Mouse (Mus musculus) hindbrain, embryonic 13.5 days (tissue): Measurements from ENCODE around the gene Acsm4. TPM values are rescaled to one million over a fixed set of nuclear protein-coding genes. Genes with fewer than 3 reads are reported as not detected.
"Not testable (repeated sequence)": the region's sequence is repeated elsewhere in the genome, so short reads cannot be mapped to it uniquely, and the experiment has no call there.

Experiments
- ATAC-seq: fragments of 200-750 bp; cut with Nextera tagmentation; 2 replicates; pipeline ENCODE4 v1.8.0; 2017; ENCODE audit warnings: moderate TSS enrichment; ENCODE audit not compliant: low FRiP score
- H3K27ac ChIP-seq: fragments of 300-500 bp; sonication (generic); 2 replicates; pipeline ENCODE4 v1.5.1; 2015; ENCODE audit warnings: inconsistent platforms, mild to moderate bottlenecking, moderate library complexity
- H3K27me3 ChIP-seq: fragments of 300-500 bp; sonication (generic); 2 replicates; pipeline ENCODE4 v1.6.1; 2015; ENCODE audit warnings: mild to moderate bottlenecking, inconsistent platforms
- H3K36me3 ChIP-seq: fragments of 300-500 bp; sonication (generic); 2 replicates; pipeline ENCODE4 v1.6.1; 2015; ENCODE audit warnings: mild to moderate bottlenecking, inconsistent platforms
- H3K4me1 ChIP-seq: fragments of 300-500 bp; sonication (generic); replicated peaks from 2 replicates; pipeline ENCODE4 v1.6.1; 2015; ENCODE audit warnings: inconsistent platforms
- H3K4me2 ChIP-seq: fragments of 300-500 bp; sonication (generic); 2 replicates; pipeline ENCODE4 v1.6.1; 2015; ENCODE audit warnings: inconsistent platforms, mild to moderate bottlenecking, moderate library complexity
- H3K4me3 ChIP-seq: fragments of 300-500 bp; sonication (generic); 2 replicates; pipeline ENCODE4 v1.5.1; 2015; ENCODE audit warnings: mild to moderate bottlenecking, inconsistent platforms
- H3K9ac ChIP-seq: fragments of 300-500 bp; sonication (generic); 2 replicates; pipeline ENCODE4 v1.6.1; 2015; ENCODE audit warnings: mild to moderate bottlenecking, inconsistent platforms
- H3K9me3 ChIP-seq: fragments of 300-500 bp; sonication (generic); 2 replicates; pipeline ENCODE4 v1.6.1; 2016; ENCODE audit warnings: inconsistent platforms
- WGBS: fragments of 180-500 bp; shearing (Covaris S2); methylation state at CpG from one replicate; pipeline ENCODE4 v1.1.7; 2015; 5-methylcytosine and 5-hydroxymethylcytosine counted together
- polyA plus RNA-seq: library from polyadenylated mRNA; unstranded; fragments of >200 nt; fragmentation: Nextera tagmentation; extraction: Ambion mirVana; gene quantifications from 2 replicates; pipeline ENCODE4 v1.2.1, GENCODE M21; 2015

Acsm4 gene
- polyA plus RNA-seq, 1 experiment from 2014 or later, result not detected

- Histone ChIP-seq H3K4me3 (no peak overlapping the region), H3K9me3 (no peaks in the 10 kb centered on the region), H3K4me1 (no peaks in the 10 kb centered on the region), H3K27me3 (no peaks in the 10 kb centered on the region), H3K36me3 (no peaks in the 10 kb centered on the region), H3K27ac (no peak overlapping the region), H3K4me2 (no peak overlapping the region), H3K9ac (no peak overlapping the region)
- ATAC-seq, result no peak
- 98% methylated on average over 2 of the region's 2 CpGs for WGBS
Observed at GRCm38 (mm10) chr7:119727621-119728020, 37.8 kb downstream of the Acsm4 start.

- WGBS, result 75% methylated on average over 4 of the region's 4 CpGs
- H3K4me1 ChIP-seq, H3K27me3 ChIP-seq, H3K9ac ChIP-seq, H3K9me3 ChIP-seq, H3K4me3 ChIP-seq, ATAC-seq, H3K36me3 ChIP-seq, H3K4me2 ChIP-seq, H3K27ac ChIP-seq: not testable (repeated sequence)
Observed at GRCm38 (mm10) chr7:119731262-119731661, 41.4 kb downstream of the Acsm4 start.

GRCm38 (mm10) chr7:119738877-119739276 lies 49.1 kb downstream of the Acsm4 start:
- no peaks in the 10 kb centered on the region for H3K4me1 ChIP-seq
- no peaks in the 10 kb centered on the region for H3K36me3 ChIP-seq
- no peak overlapping the region for H3K4me2 ChIP-seq
- H3K9ac ChIP-seq, result no peak overlapping the region
- ATAC-seq, result no peak
- no peak overlapping the region for H3K4me3 ChIP-seq
- H3K9me3 ChIP-seq, result no peaks in the 10 kb centered on the region
- 71% methylated on average over 2 of the region's 2 CpGs for WGBS
- H3K27me3 ChIP-seq, result 0 out of 2 replicates have a peak, but pooled peaks cover 4% of the 10 kb centered on the region
- no peak overlapping the region for H3K27ac ChIP-seq

- H3K9me3 ChIP-seq, H3K4me1 ChIP-seq, H3K36me3 ChIP-seq, H3K27ac ChIP-seq, H3K27me3 ChIP-seq: not testable (repeated sequence)
- peak; percentile 74 for ATAC-seq
- Histone ChIP-seq H3K9ac (peak overlapping the region; percentile 58; the same call in 1 of the 2 replicates), H3K4me2 (peak overlapping the region; percentile 50), H3K4me3 (peak overlapping the region; percentile 38)
- 3% methylated on average over 28 of the region's 44 CpGs for WGBS
Observed at GRCm38 (mm10) chr7:119739798-119740468, 50.1 kb downstream of the Acsm4 start.

- Histone ChIP-seq H3K27me3 (0 out of 2 replicates have a peak, but pooled peaks cover 4% of the 10 kb centered on the region), H3K36me3 (no peaks in the 10 kb centered on the region), H3K4me3 (no peak overlapping the region), H3K4me1 (peaks cover 5% of the 10 kb centered on the region; the same call in 1 of the 2 replicates), H3K9me3 (no peaks in the 10 kb centered on the region), H3K9ac (no peak overlapping the region), H3K27ac (no peak overlapping the region), H3K4me2 (peak overlapping the region; percentile 40)
- WGBS, result 11% methylated on average over 34 of the region's 34 CpGs
- ATAC-seq, result peak; percentile 36; the same call in 1 of the 2 replicates
Observed at GRCm38 (mm10) chr7:119744321-119744720, 54.5 kb downstream of the Acsm4 start.

- no peaks in the 10 kb centered on the region for H3K9me3 ChIP-seq
- no peaks in the 10 kb centered on the region for H3K36me3 ChIP-seq
- H3K27me3 ChIP-seq, result 0 out of 2 replicates have a peak, but pooled peaks cover 4% of the 10 kb centered on the region
- no peak overlapping the region for H3K4me2 ChIP-seq
- ATAC-seq, result no peak
- no peak overlapping the region for H3K4me3 ChIP-seq
- no peak overlapping the region for H3K27ac ChIP-seq
- WGBS, result 86% methylated on average over 1 of the region's 1 CpGs
- H3K4me1 ChIP-seq, result peaks cover 5% of the 10 kb centered on the region; the same call in 1 of the 2 replicates
- no peak overlapping the region for H3K9ac ChIP-seq
Observed at GRCm38 (mm10) chr7:119745869-119746268, 56.0 kb downstream of the Acsm4 start.

- peaks cover 5% of the 10 kb centered on the region; the same call in 1 of the 2 replicates for H3K4me1 ChIP-seq
- H3K9me3 ChIP-seq, result no peaks in the 10 kb centered on the region
- no peak for ATAC-seq
- H3K27ac ChIP-seq, result no peak overlapping the region
- H3K36me3 ChIP-seq, result no peaks in the 10 kb centered on the region
- WGBS, result 97% methylated on average over 1 of the region's 2 CpGs
- H3K4me2 ChIP-seq, result no peak overlapping the region
- H3K9ac ChIP-seq, result no peak overlapping the region
- H3K27me3 ChIP-seq, result no peaks in the 10 kb centered on the region
- H3K4me3 ChIP-seq, result no peak overlapping the region
Observed at GRCm38 (mm10) chr7:119748761-119749160, 58.9 kb downstream of the Acsm4 start.

GRCm38 (mm10) chr7:119749942-119750341 lies 60.1 kb downstream of the Acsm4 start:
- Histone ChIP-seq H3K36me3 (no peaks in the 10 kb centered on the region), H3K27ac (no peak overlapping the region), H3K4me1 (no peaks in the 10 kb centered on the region), H3K4me2 (no peak overlapping the region), H3K27me3 (no peaks in the 10 kb centered on the region), H3K4me3 (no peak overlapping the region), H3K9ac (no peak overlapping the region), H3K9me3 (no peaks in the 10 kb centered on the region)
- no peak for ATAC-seq
- 62% methylated on average over 2 of the region's 2 CpGs for WGBS

- Histone ChIP-seq H3K27me3 (no peaks in the 10 kb centered on the region), H3K36me3 (no peaks in the 10 kb centered on the region), H3K4me3 (no peak overlapping the region), H3K4me1 (no peaks in the 10 kb centered on the region), H3K9me3 (no peaks in the 10 kb centered on the region), H3K27ac (no peak overlapping the region), H3K4me2 (no peak overlapping the region), H3K9ac (no peak overlapping the region)
- 90% methylated on average over 1 of the region's 1 CpGs for WGBS
- no peak for ATAC-seq
Observed at GRCm38 (mm10) chr7:119753696-119754095, 63.9 kb downstream of the Acsm4 start.

GRCm38 (mm10) chr7:119760527-119760951 lies 70.7 kb downstream of the Acsm4 start, which contains the start of gene Acsm3:
Gene Acsm3 (plus strand): TSS chr7:119760923.
- Histone ChIP-seq H3K27ac (no peak within 1 kb of the TSS), H3K9me3 (no peaks in the 10 kb centered on the region), H3K4me1 (no peaks in the 10 kb centered on the region), H3K9ac (no peak within 1 kb of the TSS), H3K4me3 (no peak within 1 kb of the TSS), H3K36me3 (no peaks in the 10 kb centered on the region), H3K4me2 (no peak within 1 kb of the TSS), H3K27me3 (no peaks in the 10 kb centered on the region)
- ATAC-seq, result no peak
- 90% methylated on average over 11 of the region's 11 CpGs for WGBS

GRCm38 (mm10) chr7:119762166-119762697 lies 72.4 kb downstream of the Acsm4 start:
- H3K9ac ChIP-seq, result no peak overlapping the region
- WGBS, result 76% methylated on average over 4 of the region's 4 CpGs

More at GRCm38 (mm10) chr7:119762166-119762697, 72.4 kb downstream of the Acsm4 start:
- H3K4me3 ChIP-seq, result no peak overlapping the region
- no peak overlapping the region for H3K4me2 ChIP-seq
- ATAC-seq, result no peak
- H3K4me1 ChIP-seq, result no peaks in the 10 kb centered on the region
- no peaks in the 10 kb centered on the region for H3K27me3 ChIP-seq
- H3K36me3 ChIP-seq, result no peaks in the 10 kb centered on the region
- H3K27ac ChIP-seq, result no peak overlapping the region
- H3K9me3 ChIP-seq, result no peaks in the 10 kb centered on the region
